Mouse (Mus musculus): ENCODE data around the gene Ezr.

DNA sequence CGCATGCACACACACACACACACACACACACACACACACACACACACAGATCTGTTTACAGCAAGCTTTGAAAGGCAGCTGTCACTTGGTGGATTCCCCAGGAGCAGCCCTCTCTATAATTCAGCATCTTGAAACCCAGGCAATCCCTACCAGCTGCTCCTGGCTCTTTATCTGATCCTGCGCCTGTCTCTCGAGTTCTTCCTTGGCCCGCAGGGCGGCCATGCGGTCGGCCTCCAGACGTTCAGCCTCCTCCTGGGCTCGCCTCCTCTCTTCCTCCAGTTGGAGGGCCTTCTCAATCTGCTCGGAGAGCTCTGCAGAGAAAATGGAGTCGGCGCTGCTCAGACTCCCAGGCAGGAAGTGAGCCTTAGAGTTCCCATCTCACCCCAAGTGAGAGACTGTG, 41.3 kb downstream of the Ezr start:
- no peak for TF ChIP-seq CTCF (IDR thresholded peaks at IDR 0.05; ENCODE audit: extremely low read depth, insufficient read length, insufficient replicate concordance, low read depth, low read length)
- TF ChIP-seq POLR2A (IDR thresholded peaks at IDR 0.05; ENCODE audit: low read depth, low read length) = no peak
